Mouse (Mus musculus) cerebellum, adult 9-11 months (tissue): Measurements from ENCODE around the gene Angptl2.
A peak's percentile ranks its signal among the peaks of the same experiment; 100 is the strongest.

Experiments
- DNase-seq: peaks from one replicate; pipeline ENCODE4 v3.0.0; 2022

Angptl2 gene

DNA sequence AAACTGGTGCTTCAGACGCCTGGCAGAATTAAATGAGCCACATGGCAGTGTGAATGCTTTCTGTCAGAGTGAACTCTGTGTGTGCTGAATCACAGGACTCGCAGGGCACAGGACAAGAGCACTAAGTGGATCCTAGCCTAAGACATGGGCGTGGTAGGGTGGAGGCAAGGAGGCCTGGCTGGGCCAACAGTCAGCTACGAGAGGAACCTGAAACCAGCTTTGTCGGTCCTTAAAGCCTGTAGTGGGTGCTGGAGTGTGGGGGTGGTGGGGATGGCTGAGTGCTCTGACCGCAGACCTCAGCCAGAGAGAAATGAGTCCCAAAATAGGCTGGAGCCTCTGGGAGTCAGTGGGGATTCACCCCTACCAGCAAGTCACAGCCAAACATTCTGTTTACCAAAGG, 12.6 kb upstream of the Angptl2 start:
- DNase-seq = no peak

DNA sequence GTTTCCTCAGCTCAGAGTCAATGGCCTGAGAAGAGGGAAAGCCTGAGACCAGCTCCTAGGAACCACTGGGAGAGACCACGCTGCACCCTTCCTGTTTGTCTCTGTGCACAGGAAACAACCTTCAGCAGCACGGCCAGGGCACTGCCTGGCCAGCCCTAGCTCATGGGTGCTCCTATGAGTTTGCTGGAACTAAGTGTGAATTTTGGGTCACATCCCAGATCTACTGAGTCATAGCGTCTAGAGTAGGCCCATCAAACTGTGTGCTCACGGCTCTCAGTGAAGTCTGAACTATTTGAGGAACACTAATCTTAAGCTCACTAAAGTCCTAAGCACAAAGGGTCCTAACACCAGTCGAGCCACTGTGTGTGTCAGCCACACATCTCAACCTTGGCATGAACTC, 10.9 kb upstream of the Angptl2 start:
- DNase-seq = no peak

DNA sequence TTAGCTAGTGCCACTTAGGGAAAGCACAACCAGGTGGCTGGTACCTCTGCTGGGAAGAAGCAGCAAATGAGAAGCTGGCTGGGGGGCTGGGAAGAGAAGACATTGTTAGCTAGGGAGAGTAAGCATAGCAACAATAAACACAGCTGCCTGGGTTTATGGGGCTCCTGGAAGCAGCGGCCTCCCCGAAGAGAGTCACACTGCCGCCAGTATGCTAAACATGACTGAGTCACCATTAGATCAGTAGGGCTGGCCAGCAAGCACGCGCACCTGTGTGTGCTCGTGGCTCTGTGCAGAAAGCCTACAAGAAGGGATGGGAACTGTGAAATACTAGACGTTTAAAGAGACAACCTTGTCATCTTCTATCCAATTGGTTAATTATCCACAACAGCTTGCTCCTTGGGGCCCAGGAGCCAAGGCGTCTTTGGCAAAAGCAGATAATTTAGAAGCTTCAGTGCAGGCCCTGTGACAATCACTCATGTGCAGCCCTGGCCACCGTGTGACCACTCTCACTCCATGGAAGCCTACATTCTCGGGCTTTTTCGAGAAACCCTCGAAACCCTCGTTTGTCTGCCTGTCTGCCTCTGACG, 9.8 kb upstream of the Angptl2 start:
- no peak for DNase-seq

- no peak for DNase-seq
Observed at GRCm38 (mm10) chr2:33207069-33207468, 8.8 kb upstream of the Angptl2 start.

GRCm38 (mm10) chr2:33208134-33208533, 7.7 kb upstream of the Angptl2 start:
- DNase-seq = no peak

DNA sequence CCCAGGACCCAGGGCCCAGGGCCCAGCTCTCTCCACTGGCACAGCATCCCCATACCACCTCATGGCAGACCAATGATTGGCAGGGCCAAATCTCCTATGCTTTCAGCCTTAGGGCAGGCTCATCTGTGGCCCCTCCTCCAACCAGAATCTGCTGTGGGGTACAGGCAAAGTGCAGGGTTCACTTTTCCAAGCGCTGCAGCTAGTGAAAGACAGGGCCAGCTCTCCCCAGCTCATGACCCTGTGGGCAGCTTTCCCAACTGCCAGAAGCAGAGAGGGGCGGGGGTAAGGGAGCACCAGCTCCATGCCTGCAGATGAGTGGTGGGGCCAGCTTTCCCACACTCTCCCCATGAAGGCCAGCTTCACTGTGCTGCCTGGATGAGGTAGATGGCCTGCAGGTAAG, 5.0 kb upstream of the Angptl2 start:
- DNase-seq = no peak

DNA sequence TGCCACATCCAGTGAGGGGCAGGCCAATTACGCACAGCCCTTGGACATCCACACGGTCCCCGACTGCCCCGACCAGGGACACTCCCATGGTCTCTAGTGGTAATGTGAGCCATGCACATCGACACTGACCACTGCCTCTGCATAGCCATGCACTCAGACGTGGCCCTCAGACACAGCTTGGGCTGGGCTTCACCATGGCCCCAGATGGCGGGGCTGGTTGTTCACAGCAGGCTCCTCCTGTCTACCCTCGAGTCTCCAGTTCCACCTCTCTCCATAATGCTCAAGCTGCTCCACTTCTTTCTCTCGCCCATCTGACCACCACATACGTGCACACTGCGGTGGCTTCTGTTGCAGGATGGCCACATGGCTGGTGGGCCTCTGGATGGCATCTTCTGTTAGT, 4.6 kb upstream of the Angptl2 start:
- peak; percentile 83 for DNase-seq

DNA sequence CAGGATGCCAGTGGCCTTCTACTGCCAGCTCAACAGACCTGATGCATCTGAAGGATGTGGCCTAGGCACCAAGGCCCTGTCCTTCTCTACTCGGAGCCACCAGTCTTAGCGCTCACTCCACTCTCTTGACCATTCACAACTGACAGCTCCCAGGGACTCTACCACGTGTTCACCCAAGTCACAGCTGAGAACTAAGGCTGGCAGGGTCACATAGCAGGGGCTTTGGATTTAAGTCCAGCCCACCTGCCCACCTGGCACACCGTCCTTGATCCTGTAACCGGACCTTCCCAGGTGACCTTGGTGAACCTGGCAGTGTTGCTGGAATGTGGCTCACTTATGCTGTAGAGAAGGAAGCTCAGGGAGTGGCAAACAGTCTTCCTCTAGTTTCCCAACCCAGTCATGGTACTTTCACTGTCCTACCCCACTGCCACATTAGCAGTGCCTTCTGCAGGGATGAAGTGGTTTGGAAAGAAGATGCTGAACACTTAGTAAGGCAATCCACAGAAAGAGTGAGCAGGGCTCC, 631 bp upstream of the Angptl2 start:
- no peak for DNase-seq

DNA sequence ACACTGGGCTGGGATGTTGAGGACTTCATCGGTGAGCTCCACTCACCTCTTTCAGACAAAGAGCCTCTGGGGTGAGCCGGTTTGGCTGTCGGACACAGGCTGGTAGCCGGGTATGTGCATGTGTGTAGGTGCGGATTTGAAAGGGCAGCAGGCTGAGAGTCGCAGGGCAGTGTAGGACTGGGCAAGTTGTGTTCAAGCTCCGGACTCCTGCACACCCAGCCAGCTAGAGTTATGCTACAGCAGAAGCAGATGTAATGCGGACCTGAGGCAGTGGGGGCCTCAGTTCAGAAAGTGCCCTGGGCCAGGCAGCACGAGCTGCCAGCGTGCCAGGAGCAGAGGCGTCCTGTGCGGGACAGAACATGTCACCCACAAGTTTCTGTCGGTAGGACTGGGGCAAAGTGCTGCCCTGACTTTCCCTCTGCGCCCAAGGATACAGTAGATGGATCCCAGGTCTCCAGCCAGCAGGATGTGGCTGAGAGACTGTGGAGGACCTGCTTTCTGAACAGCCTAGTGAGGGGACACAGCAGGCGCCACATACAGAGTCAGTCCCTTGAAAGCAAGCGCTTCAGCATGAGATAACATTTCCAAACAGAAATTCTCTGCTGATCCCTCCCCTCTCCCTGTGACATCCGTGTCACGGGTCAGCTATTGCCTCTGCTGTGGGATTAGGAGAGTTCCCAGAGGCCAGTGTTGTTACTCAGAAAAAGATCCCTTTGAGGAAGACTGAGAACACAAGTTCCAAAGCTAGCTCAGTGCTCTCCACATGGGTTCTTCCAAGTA, 966 bp downstream of the Angptl2 start:
- DNase-seq = no peak

GRCm38 (mm10) chr2:33217425-33217794, 1.5 kb downstream of the Angptl2 start:
- DNase-seq = no peak

- DNase-seq = no peak
Observed at GRCm38 (mm10) chr2:33218903-33219625, 3.2 kb downstream of the Angptl2 start.

GRCm38 (mm10) chr2:33219637-33220036, 3.8 kb downstream of the Angptl2 start:
- DNase-seq = no peak

DNA sequence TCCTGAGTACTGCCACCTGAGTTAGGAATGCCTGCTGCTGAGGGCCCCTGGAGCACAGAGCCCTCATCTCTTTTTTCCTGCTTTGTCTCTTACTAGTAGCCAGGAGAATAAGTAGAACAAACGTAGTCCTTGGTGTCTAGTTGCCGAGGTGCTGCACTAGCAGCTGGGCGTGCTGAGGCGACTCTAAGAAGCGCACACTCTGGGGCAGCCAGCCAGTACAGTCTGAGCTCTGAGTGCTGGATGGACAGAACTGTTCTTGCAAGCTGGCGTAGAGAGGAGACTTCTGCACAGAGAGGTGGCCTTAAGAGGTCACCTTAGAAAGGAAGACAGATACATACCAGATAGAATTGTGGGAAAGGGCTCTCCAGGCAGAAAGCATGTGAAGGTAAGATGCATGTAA, 4.4 kb downstream of the Angptl2 start:
- no peak for DNase-seq

DNA sequence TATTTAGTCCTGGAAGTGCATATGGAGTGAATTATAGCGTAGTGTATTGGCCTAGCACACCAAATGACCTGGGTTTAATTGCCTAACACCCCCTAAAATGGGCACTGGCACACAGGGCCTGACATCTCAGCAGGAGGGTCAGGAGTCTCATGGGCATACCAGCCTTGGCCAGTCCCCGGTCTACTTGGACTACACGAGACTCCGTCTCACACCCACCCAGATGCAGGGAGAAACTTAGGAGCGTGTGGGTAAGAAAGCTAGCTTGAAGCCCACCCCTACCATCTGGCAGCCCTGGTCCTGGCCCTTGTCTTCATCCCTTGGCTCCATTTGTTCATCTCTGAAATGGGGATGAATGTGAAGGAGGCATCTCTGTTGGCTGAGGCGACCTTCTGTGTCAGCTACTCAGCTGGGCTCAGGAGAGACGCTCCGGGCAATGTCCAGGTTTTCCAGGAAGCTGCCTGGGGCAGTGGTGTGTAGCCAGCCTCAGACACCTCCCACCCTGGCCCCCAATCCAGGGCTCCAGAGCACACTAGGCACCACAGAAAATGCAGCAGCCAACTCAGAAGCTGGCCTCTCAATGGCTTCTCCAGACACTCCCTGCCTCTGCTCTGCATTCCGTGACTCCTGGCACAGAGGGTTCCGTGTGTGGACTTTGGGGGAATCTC, 4.9 kb downstream of the Angptl2 start:
- no peak for DNase-seq

- DNase-seq = no peak
Observed at GRCm38 (mm10) chr2:33221339-33221900, 5.6 kb downstream of the Angptl2 start.

DNA sequence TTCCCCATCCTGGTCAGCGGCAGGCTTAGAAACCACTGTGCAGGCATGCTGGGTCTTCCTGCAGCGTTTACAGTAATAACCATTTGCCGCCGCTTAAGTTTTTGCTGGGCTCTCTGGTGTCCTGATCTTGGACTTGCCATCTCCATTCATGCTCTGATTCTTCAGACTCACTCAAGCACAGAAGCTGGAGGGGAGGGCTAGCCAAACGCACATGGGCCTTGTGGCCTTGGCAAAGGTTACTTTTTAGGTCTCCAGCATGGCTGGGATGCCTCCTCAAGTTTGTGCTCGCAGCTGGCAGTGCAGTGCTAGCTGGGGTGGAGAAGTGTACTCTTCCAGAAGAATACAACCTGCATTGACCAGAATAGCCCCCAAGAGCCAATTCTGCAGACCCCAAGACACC, 6.6 kb downstream of the Angptl2 start:
- no peak for DNase-seq

DNA sequence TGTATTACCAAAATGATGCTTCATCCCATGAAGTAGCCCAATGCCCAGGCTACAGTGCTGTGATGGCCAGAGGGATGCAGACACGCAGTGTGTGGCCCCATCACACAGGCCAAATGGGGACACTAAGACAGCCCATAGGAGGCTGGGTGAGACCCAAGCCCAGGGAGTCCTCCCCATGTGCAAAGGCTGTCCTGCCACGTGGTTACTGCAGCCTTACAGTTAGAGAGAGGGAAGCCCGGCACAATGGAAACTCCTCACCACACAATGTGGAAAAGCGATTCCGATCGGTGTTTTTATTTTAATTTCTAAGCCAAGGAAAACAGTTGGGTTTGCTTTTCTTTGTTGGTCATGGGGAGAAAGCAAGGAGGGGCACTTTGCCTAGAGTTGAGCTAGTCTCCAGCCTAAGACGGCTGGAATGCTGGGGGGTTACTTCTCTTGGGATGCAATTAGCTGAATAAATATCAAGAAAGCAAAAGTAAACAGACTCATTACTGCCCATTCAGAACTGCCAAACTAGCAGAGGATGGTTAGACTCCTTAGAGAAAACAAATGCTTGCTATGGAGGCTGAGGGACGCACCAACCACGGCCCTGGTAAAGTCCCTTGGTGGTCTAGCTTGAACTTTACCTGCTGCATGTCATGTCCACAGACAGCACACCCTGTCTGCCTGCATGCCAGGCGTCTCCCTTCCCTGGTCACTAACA, 7.9 kb downstream of the Angptl2 start:
- no peak for DNase-seq

DNA sequence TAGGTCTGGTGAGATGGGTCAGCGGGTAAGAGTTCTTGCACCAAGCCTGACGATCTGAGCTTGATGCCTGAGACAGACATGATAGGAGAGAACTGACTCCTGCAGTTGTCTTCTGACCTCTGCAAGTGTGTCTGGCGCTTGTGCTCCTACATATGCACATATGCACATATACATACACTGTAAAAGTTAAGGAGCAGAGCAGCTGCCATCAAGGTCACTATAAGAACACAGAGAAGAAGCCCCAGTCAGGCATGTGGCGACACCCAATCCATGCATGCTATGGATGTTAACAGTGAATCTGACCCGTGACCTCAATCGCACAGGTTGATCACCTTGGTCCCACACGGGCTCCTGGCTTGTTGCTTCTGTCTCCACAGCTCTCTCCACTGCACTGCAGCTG, 10.1 kb downstream of the Angptl2 start:
- DNase-seq = no peak

- no peak for DNase-seq
Observed at GRCm38 (mm10) chr2:33228077-33228476, 12.2 kb downstream of the Angptl2 start.

DNA sequence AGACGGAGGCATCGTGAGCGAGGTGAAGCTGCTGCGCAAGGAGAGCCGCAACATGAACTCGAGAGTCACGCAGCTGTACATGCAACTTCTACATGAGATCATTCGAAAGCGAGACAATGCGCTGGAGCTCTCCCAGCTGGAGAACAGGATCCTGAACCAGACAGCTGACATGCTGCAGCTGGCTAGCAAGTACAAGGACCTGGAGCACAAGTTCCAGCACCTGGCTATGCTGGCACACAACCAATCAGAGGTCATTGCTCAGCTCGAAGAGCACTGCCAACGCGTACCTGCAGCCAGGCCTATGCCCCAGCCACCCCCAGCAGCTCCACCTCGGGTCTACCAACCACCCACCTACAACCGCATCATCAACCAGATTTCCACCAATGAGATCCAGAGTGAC, 12.7 kb downstream of the Angptl2 start:
- no peak for DNase-seq

DNA sequence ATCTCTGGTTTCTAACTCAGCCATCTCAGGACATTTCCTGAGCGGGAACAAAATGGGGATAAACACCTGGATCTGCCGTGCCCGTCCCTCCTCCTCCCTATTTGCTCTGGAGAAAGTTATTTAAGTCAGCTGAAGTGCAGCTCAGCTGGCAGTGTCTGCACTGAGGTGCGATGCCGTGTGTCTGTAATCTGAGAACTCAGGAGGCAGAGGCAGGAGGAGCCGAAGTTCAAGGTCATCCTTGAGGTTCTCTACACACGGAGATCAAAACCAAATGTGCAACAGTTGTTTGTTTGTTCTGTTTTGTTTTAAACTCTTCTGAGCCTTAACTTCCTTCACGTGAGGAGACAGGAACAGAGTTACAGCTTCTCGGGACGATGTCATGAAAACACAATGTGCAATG, 14.8 kb downstream of the Angptl2 start:
- DNase-seq = no peak

DNA sequence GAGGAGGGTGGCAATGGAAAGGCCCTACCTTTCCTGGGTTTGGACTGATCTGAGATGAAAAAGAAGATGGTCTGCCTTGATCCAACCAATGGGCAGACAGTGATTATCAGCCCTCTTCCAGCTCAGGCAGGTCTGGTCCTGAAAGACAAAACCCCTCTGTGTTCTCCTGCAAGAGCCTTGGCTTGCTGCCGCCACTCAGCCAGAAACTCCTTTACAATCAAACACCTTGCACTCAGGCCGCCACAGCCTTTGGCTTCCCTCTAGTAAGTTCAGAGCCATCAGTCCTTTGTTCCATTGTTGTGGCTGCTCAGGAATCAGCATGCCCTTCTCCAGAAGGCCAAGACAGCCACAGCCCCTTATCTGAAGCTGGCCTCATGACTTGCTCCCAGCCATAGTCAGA, 15.9 kb downstream of the Angptl2 start:
- no peak for DNase-seq
